Mouse (Mus musculus) MEL (cell line): ENCODE data around the gene Rab4b. TPM values are rescaled to one million over a fixed set of nuclear protein-coding genes. Genes with fewer than 3 reads are reported as not detected.

ENCODE experiments used
- DNase-seq: peaks from one replicate; pipeline ENCODE4 v3.0.0; 2011; ENCODE audit warnings: low read depth, low spot score
- H3K27ac ChIP-seq: 2 replicates; pipeline ENCODE4 v1.5.1; 2012; ENCODE audit warnings: low read depth, mild to moderate bottlenecking, control low read depth, low read length, moderate library complexity; ENCODE audit not compliant: control insufficient read depth
- H3K27me3 ChIP-seq, 2 experiments: fragments of 150-350 bp in 1 of 2; sonication (generic) in 1 of 2; 2 replicates each; pipeline ENCODE4 v1.6.1; 2012; ENCODE audit warnings: low read length in 2 of 2, mild to moderate bottlenecking in 2 of 2, improper control_type of control experiment in 1 of 2, moderate library complexity in 1 of 2; ENCODE audit not compliant: insufficient read depth in 2 of 2, control insufficient read depth in 1 of 2
- H3K36me3 ChIP-seq, 2 experiments: 2 replicates each; pipeline ENCODE4 v1.6.1; 2012 to 2014; ENCODE audit warnings: low read length in 2 of 2, improper control_type of control experiment in 1 of 2, inconsistent platforms in 1 of 2, mild to moderate bottlenecking in 1 of 2; ENCODE audit not compliant: insufficient read depth in 2 of 2, control insufficient read depth in 1 of 2
- H3K4me1 ChIP-seq, 2 experiments: fragments of 150-350 bp in 1 of 2; sonication (generic) in 1 of 2; 2 replicates each; pipeline ENCODE4 v1.6.1; 2012; ENCODE audit warnings: low read length in 2 of 2, improper control_type of control experiment in 1 of 2, mild to moderate bottlenecking in 1 of 2; ENCODE audit not compliant: insufficient read depth in 2 of 2, control insufficient read depth in 1 of 2
- H3K4me3 ChIP-seq, 2 experiments: fragments of 150-350 bp in 1 of 2; sonication (generic) in 1 of 2; 2 replicates each; pipeline ENCODE4 v1.5.1; 2012; ENCODE audit warnings: low read depth in 2 of 2, low read length in 2 of 2, mild to moderate bottlenecking in 2 of 2, moderate library complexity in 2 of 2, control low read depth in 1 of 2, improper control_type of control experiment in 1 of 2; ENCODE audit not compliant: control insufficient read depth in 1 of 2, insufficient read depth in 1 of 2
- H3K79me2 ChIP-seq: 2 replicates; pipeline ENCODE4 v1.6.1; 2012; ENCODE audit warnings: mild to moderate bottlenecking, low read length, moderate library complexity; ENCODE audit not compliant: control insufficient read depth, poor library complexity, insufficient read depth
- H3K9ac ChIP-seq: 2 replicates; pipeline ENCODE4 v1.6.1; 2012; ENCODE audit warnings: low read depth, mild to moderate bottlenecking, control low read depth, low read length, moderate library complexity; ENCODE audit not compliant: control insufficient read depth, poor library complexity, severe bottlenecking
- H3K9me3 ChIP-seq: fragments of 150-350 bp; sonication (generic); replicated peaks from 2 replicates; pipeline ENCODE4 v1.6.1; 2012; ENCODE audit warnings: mild to moderate bottlenecking, low read length, improper control_type of control experiment, moderate library complexity; ENCODE audit not compliant: insufficient read depth
- BHLHE40 ChIP-seq: IDR thresholded peaks from 2 replicates; pipeline ENCODE4 v1.6.1; 2012; ENCODE audit warnings: low read depth, mild to moderate bottlenecking, inconsistent platforms, low read length, improper control_type of control experiment, borderline replicate concordance
- E2F4 ChIP-seq: IDR thresholded peaks from 2 replicates; pipeline ENCODE4 v1.6.1; 2011; ENCODE audit warnings: low read depth, low read length, improper control_type of control experiment, borderline replicate concordance
- EP300 ChIP-seq, 2 experiments: IDR thresholded peaks; 2 replicates each; pipeline ENCODE4 v1.6.1; 2011; ENCODE audit warnings: improper control_type of control experiment in 2 of 2, low read length in 2 of 2, low read depth in 1 of 2, mild to moderate bottlenecking in 1 of 2
- GABPA ChIP-seq: IDR thresholded peaks from 2 replicates; pipeline ENCODE4 v1.6.1; 2012; ENCODE audit warnings: low read depth, mild to moderate bottlenecking, inconsistent platforms, low read length, improper control_type of control experiment, moderate library complexity
- GATA1 ChIP-seq: IDR thresholded peaks from 2 replicates; pipeline ENCODE4 v1.6.1; 2011; ENCODE audit warnings: low read depth, low read length, improper control_type of control experiment
- HCFC1 ChIP-seq: IDR thresholded peaks from 2 replicates; pipeline ENCODE4 v1.6.1; 2012; ENCODE audit warnings: low read depth, mild to moderate bottlenecking, inconsistent platforms, low read length, improper control_type of control experiment, moderate library complexity
- JUND ChIP-seq: IDR thresholded peaks from 2 replicates; pipeline ENCODE4 v1.6.1; 2011; ENCODE audit warnings: low read depth, mild to moderate bottlenecking, improper control_type of control experiment, low read length
- MAFK ChIP-seq: IDR thresholded peaks from 2 replicates; pipeline ENCODE4 v1.6.1; 2011; ENCODE audit warnings: low read depth, mild to moderate bottlenecking, low read length, improper control_type of control experiment, borderline replicate concordance
- MAX ChIP-seq: IDR thresholded peaks from 2 replicates; pipeline ENCODE4 v1.6.1; 2011; ENCODE audit warnings: low read length, improper control_type of control experiment
- MAZ ChIP-seq: IDR thresholded peaks from 2 replicates; pipeline ENCODE4 v1.6.1; 2012; ENCODE audit warnings: low read depth, mild to moderate bottlenecking, inconsistent platforms, low read length, improper control_type of control experiment
- MEF2A ChIP-seq: IDR thresholded peaks from 2 replicates; pipeline ENCODE4 v1.6.1; 2014; ENCODE audit warnings: low read depth, mild to moderate bottlenecking, inconsistent platforms, low read length, improper control_type of control experiment; ENCODE audit not compliant: poor library complexity, insufficient replicate concordance, severe bottlenecking; ENCODE audit errors: extremely low read depth
- MYB ChIP-seq: IDR thresholded peaks from 2 replicates; pipeline ENCODE4 v1.6.1; 2011; ENCODE audit warnings: mild to moderate bottlenecking, low read depth, low read length, improper control_type of control experiment
- MYC ChIP-seq: IDR thresholded peaks from 2 replicates; pipeline ENCODE4 v1.6.1; 2011; ENCODE audit warnings: low read depth, mild to moderate bottlenecking, low read length, improper control_type of control experiment, moderate library complexity
- NELFE ChIP-seq: IDR thresholded peaks from 2 replicates; pipeline ENCODE4 v1.6.1; 2011; ENCODE audit warnings: low read depth, low read length, improper control_type of control experiment
- POLR2A ChIP-seq, 2 experiments: IDR thresholded peaks; 2 replicates each; pipeline ENCODE4 v1.6.1; 2011 to 2012; ENCODE audit warnings: low read length in 2 of 2, mild to moderate bottlenecking in 2 of 2, control low read depth in 1 of 2, improper control_type of control experiment in 1 of 2, low read depth in 1 of 2, moderate library complexity in 1 of 2; ENCODE audit not compliant: control insufficient read depth in 1 of 2, insufficient read depth in 1 of 2, poor library complexity in 1 of 2
- RAD21 ChIP-seq: IDR thresholded peaks from 2 replicates; pipeline ENCODE4 v1.6.1; 2011; ENCODE audit warnings: mild to moderate bottlenecking, low read depth, low read length, improper control_type of control experiment
- SMC3 ChIP-seq: IDR thresholded peaks from 2 replicates; pipeline ENCODE4 v1.6.1; 2011; ENCODE audit warnings: low read depth, low read length, improper control_type of control experiment
- TAL1 ChIP-seq: IDR thresholded peaks from 2 replicates; pipeline ENCODE4 v1.6.1; 2012; ENCODE audit warnings: mild to moderate bottlenecking, inconsistent platforms, low read length, moderate library complexity, mixed read lengths
- TBP ChIP-seq: IDR thresholded peaks from 2 replicates; pipeline ENCODE4 v1.8.0; 2011; ENCODE audit warnings: low read depth, low read length, improper control_type of control experiment
- UBTF ChIP-seq: IDR thresholded peaks from 2 replicates; pipeline ENCODE4 v1.6.1; 2012; ENCODE audit warnings: low read depth, mild to moderate bottlenecking, inconsistent platforms, low read length, improper control_type of control experiment, moderate library complexity, borderline replicate concordance; ENCODE audit not compliant: insufficient read depth
- USF1 ChIP-seq: IDR thresholded peaks from 2 replicates; pipeline ENCODE4 v1.6.1; 2014; ENCODE audit warnings: low read depth, mild to moderate bottlenecking, inconsistent platforms, low read length, improper control_type of control experiment, moderate library complexity
- ZKSCAN1 ChIP-seq: IDR thresholded peaks from 2 replicates; pipeline ENCODE4 v1.6.1; 2012; ENCODE audit warnings: low read depth, mild to moderate bottlenecking, inconsistent platforms, low read length, improper control_type of control experiment, moderate library complexity
- ZMIZ1 ChIP-seq: IDR thresholded peaks from 2 replicates; pipeline ENCODE4 v1.6.1; 2012; ENCODE audit warnings: low read depth, mild to moderate bottlenecking, inconsistent platforms, low read length, improper control_type of control experiment, moderate library complexity
- ZNF384 ChIP-seq: IDR thresholded peaks from 2 replicates; pipeline ENCODE4 v1.6.1; 2012; ENCODE audit warnings: low read depth, mild to moderate bottlenecking, inconsistent platforms, low read length, improper control_type of control experiment
- polyA plus RNA-seq, 2 experiments: library from polyadenylated mRNA; stranded (reverse) in 1 of 2; unstranded in 1 of 2; fragments of >175 nt in 1 of 2; fragments of >200 nt in 1 of 2; gene quantifications; 2 replicates each; pipeline versions ENCODE4 v1.2.1 to v1.2.4; 2012; ENCODE audit warnings: low replicate concordance in 2 of 2, low read depth in 1 of 2; ENCODE audit not compliant: insufficient read length in 2 of 2, insufficient read depth in 1 of 2, missing spikeins in 1 of 2
- total RNA-seq: library from RNA; depleted of rRNA; stranded (reverse); fragments of 300-350 nt; gene quantifications from 2 replicates; pipeline ENCODE4 v1.2.3, GENCODE M21; 2012

Rab4b gene
- total and polyA plus RNA-seq, 3 experiments = 6.7 to 32.6 TPM; not detected in 1

GRCm38 (mm10) chr7:27163450-27163805, 15.3 kb downstream of the Rab4b start:
- DNase-seq = no peak
- Histone ChIP-seq H3K9ac (no peak overlapping the region), H3K9me3 (no peaks in the 10 kb centered on the region), H3K4me1 (peaks cover 7 to 10% of the 10 kb centered on the region in 2 experiments; a peak in 3 of 4 replicates), H3K4me3 (no peak overlapping the region), H3K27ac (no peak overlapping the region), H3K36me3 (peaks cover 0 to 3% of the 10 kb centered on the region in 2 experiments; a peak in 1 of 4 replicates), H3K79me2 (peaks cover 11% of the 10 kb centered on the region), H3K27me3 (no peaks in the 10 kb centered on the region)
- TF ChIP-seq UBTF (no peak), TBP (no peak), NELFE (no peak), HCFC1 (no peak), ZKSCAN1 (no peak), MAZ (no peak), MEF2A (no peak), ZMIZ1 (no peak), GABPA (no peak), ZNF384 (no peak), EP300 (IDR thresholded peaks at IDR 0.05; ENCODE audit: low read depth in 1 of 2, low read length in 2 of 2) (no peak), POLR2A (IDR thresholded peaks at IDR 0.05; ENCODE audit: control insufficient read depth in 1 of 2, insufficient read depth in 1 of 2, low read depth in 1 of 2, low read length in 2 of 2, poor library complexity in 1 of 2) (no peak), SMC3 (no peak), E2F4 (no peak), MAX (no peak), RAD21 (no peak)

- TF ChIP-seq MYB = no peak
- no peak for TF ChIP-seq GATA1
- TF ChIP-seq USF1 = no peak
- TF ChIP-seq MYC = no peak
- TF ChIP-seq BHLHE40 = no peak
- TF ChIP-seq JUND = no peak
- no peak for TF ChIP-seq HCFC1
- TF ChIP-seq MAFK = no peak
- no peak for TF ChIP-seq TAL1
- TF ChIP-seq SMC3 = no peak
- Histone ChIP-seq H3K9me3 (no peaks in the 10 kb centered on the region), H3K4me3 (no peak overlapping the region), H3K27ac (no peak overlapping the region), H3K27me3 (no peaks in the 10 kb centered on the region), H3K79me2 (peaks cover 11% of the 10 kb centered on the region), H3K36me3 (peaks cover 0 to 3% of the 10 kb centered on the region in 2 experiments; a peak in 1 of 4 replicates), H3K4me1 (peaks cover 5% of the 10 kb centered on the region in 2 experiments; a peak in 3 of 4 replicates), H3K9ac (no peak overlapping the region)
- no peak for DNase-seq
Observed at GRCm38 (mm10) chr7:27162780-27163449, 15.8 kb downstream of the Rab4b start.
